Mouse (Mus musculus) liver, postnatal 0 days (tissue): ENCODE data around the gene Maco1. TPM values are rescaled to one million over a fixed set of nuclear protein-coding genes. Genes with fewer than 3 reads are reported as not detected.

Experiments
- ATAC-seq: fragments of 200-750 bp; cut with Nextera tagmentation; 2 replicates; pipeline ENCODE4 v1.8.0; 2017; ENCODE audit warnings: mild to moderate bottlenecking, moderate library complexity
- DNase-seq: peaks from one replicate; pipeline ENCODE4 v3.0.0-alpha.2; 2016
- H3K27ac ChIP-seq: fragments of 300-500 bp; sonication (generic); 2 replicates; pipeline ENCODE4 v1.5.1; 2014; ENCODE audit warnings: antibody characterized with exemption, moderate library complexity, mild to moderate bottlenecking, low read depth
- H3K27me3 ChIP-seq: fragments of 300-500 bp; sonication (generic); 2 replicates; pipeline ENCODE4 v1.6.1; 2014; ENCODE audit warnings: low read length, control low read depth, mixed read lengths; ENCODE audit not compliant: insufficient read depth
- H3K36me3 ChIP-seq: fragments of 300-500 bp; sonication (generic); replicated peaks from 2 replicates; pipeline ENCODE4 v1.6.1; 2014; ENCODE audit warnings: mild to moderate bottlenecking, control low read depth, low read length, moderate library complexity, mixed read lengths; ENCODE audit not compliant: insufficient read depth
- H3K4me1 ChIP-seq: fragments of 300-500 bp; sonication (generic); 2 replicates; pipeline ENCODE4 v1.6.1; 2014; ENCODE audit warnings: antibody characterized with exemption, mild to moderate bottlenecking, control low read depth; ENCODE audit not compliant: insufficient read depth
- H3K4me2 ChIP-seq: fragments of 300-500 bp; sonication (generic); 2 replicates; pipeline ENCODE4 v1.6.1; 2014; ENCODE audit warnings: low read depth, mild to moderate bottlenecking, low read length, moderate library complexity, mixed read lengths
- H3K4me3 ChIP-seq: fragments of 300-500 bp; sonication (generic); 2 replicates; pipeline ENCODE4 v1.5.1; 2014; ENCODE audit warnings: low read depth, low read length
- H3K9ac ChIP-seq: fragments of 300-500 bp; sonication (generic); replicated peaks from 2 replicates; pipeline ENCODE4 v1.6.1; 2014; ENCODE audit warnings: mild to moderate bottlenecking, moderate library complexity
- H3K9me3 ChIP-seq: fragments of 300-500 bp; sonication (generic); 2 replicates; pipeline ENCODE4 v1.6.1; 2016; ENCODE audit warnings: mild to moderate bottlenecking, control low read depth, low read length, mixed read lengths
- CTCF ChIP-seq: sonication (generic); IDR thresholded peaks from 2 replicates; pipeline ENCODE4 v1.5.1; 2016; ENCODE audit warnings: antibody characterized with exemption, low read depth
- EP300 ChIP-seq: IDR thresholded peaks from 2 replicates; pipeline ENCODE4 v1.6.1; 2016; ENCODE audit warnings: antibody characterized with exemption, low read depth, mild to moderate bottlenecking
- WGBS: fragments of 180-500 bp; shearing (Covaris S2); extraction: QIAGEN DNeasy Blood & Tissue Kit; methylation state at CpG from one replicate; pipeline ENCODE4 v1.1.7; 2014; ENCODE audit not compliant: insufficient replicate concordance; 5-methylcytosine and 5-hydroxymethylcytosine counted together
- polyA plus RNA-seq: library from polyadenylated mRNA; unstranded; fragments of >200 nt; fragmentation: Nextera tagmentation; extraction: Ambion mirVana; gene quantifications from 2 replicates; pipeline ENCODE4 v1.2.1, GENCODE M21; 2015

The Maco1 gene
- polyA plus RNA-seq, 1 experiment from 2014 or later, result 14.6 TPM

DNA sequence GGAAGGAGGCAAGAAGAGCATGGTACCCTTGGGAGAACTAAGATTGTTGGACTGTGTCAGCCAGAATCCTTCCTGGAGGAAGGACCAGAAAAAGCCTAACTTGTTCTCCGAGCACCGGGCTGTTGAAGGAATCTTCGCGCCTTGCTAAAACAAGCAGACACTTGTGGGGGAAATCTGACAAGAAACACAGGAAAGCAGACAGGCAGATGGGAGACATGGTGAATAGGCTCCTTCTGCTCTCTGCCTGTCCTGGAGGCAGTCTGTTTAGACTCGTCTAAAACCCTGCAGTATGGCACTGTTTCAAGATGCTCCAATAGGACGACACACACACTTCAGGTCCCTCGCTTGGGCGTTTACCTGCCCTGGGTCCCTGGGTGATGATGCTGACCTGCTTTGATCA, 53.0 kb downstream of the Maco1 start:
- no peak overlapping the region for H3K9ac ChIP-seq
- ATAC-seq, result no peak

DNA sequence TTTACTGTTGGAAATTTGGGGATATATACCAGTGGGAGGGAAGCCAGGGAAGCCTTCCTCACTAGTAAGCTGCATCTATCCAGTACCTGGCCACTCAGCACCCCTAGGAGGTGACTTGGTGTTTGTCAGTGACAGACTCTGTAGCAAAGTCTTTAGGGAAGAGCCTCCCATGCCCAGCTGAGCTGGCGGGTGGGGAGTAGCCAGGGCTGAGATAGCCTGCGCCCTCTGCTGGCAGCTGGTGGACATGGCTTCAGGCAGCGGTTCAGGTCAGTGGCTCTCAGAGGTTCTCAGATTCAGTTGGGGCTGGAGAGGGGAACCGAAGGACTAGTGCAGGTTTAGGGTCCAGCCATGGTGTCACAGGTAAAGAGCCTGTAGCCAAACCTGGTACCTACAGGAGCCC, 53.9 kb downstream of the Maco1 start:
- H3K4me3 ChIP-seq, result no peak overlapping the region
- no peaks in the 10 kb centered on the region for H3K9me3 ChIP-seq
- peak; percentile 81 for ATAC-seq
- 3% methylated on average over 4 of the region's 4 CpGs for WGBS
- no peak overlapping the region for H3K9ac ChIP-seq
- H3K4me2 ChIP-seq, result no peak overlapping the region
- H3K27ac ChIP-seq, result no peak overlapping the region
- H3K27me3 ChIP-seq, result no peaks in the 10 kb centered on the region
- H3K36me3 ChIP-seq, result peaks cover 28% of the 10 kb centered on the region
- peaks cover 13% of the 10 kb centered on the region for H3K4me1 ChIP-seq
- DNase-seq, result peak; percentile 90
- no peak for TF ChIP-seq EP300
- TF ChIP-seq CTCF, result peak; percentile 99

More for the DNA sequence above, 53.0 kb downstream of the Maco1 start:
- Histone ChIP-seq H3K27ac (no peak overlapping the region), H3K4me3 (no peak overlapping the region), H3K4me1 (peaks cover 16% of the 10 kb centered on the region), H3K27me3 (no peaks in the 10 kb centered on the region), H3K36me3 (peaks cover 36% of the 10 kb centered on the region), H3K9me3 (no peaks in the 10 kb centered on the region), H3K4me2 (no peak overlapping the region)
- DNase-seq, result no peak
- TF ChIP-seq CTCF (no peak), EP300 (no peak)
- 70% methylated on average over 8 of the region's 8 CpGs for WGBS

DNA sequence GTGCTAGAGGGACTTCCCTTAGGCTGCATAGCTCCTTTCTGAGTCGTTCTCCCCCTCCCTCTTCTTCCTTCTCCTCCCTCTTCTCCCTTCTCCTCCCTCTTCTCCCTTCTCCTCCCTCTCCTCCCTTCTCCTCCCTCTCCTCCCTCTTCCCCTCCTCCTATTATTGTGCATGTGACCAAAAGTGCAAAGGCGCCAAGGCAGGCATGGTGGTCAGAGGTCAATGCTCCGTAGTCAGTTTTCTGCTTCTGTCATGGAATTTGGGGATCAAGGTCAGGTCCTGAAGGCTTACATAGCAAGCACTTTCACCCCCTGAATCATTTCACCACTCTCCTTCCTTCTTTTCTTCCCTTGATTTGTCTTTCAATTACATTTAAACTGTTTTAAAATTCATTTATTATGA, 54.3 kb downstream of the Maco1 start:
- TF ChIP-seq EP300 (no peak), CTCF (no peak)
- peak; percentile 64 for ATAC-seq
- Histone ChIP-seq H3K4me1 (peaks cover 13% of the 10 kb centered on the region), H3K27ac (no peak overlapping the region), H3K4me2 (no peak overlapping the region), H3K9me3 (no peaks in the 10 kb centered on the region), H3K27me3 (no peaks in the 10 kb centered on the region), H3K36me3 (peaks cover 24% of the 10 kb centered on the region), H3K9ac (no peak overlapping the region), H3K4me3 (no peak overlapping the region)
- DNase-seq, result no peak
- 49% methylated on average over 3 of the region's 3 CpGs for WGBS

DNA sequence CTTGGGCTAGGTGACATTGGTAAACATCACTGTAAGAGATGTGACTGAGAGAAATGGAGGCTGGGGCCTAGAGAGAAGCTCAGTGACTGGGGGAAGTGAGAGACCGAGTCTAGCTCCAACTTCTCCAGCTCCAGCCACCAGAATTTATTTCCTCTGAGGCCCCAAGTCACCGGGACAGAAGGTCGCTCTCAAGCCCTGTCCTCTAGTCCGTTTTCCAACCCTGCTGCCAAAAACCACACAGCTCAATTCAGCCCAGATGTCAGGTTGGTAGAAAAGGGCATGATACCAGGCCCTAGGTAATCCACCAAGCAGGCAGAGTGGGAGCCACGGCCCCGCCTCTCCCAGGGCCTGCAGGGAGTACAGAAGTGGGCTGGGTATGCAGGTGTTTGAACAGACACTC, 55.5 kb downstream of the Maco1 start:
- WGBS, result 58% methylated on average over 6 of the region's 6 CpGs

DNA sequence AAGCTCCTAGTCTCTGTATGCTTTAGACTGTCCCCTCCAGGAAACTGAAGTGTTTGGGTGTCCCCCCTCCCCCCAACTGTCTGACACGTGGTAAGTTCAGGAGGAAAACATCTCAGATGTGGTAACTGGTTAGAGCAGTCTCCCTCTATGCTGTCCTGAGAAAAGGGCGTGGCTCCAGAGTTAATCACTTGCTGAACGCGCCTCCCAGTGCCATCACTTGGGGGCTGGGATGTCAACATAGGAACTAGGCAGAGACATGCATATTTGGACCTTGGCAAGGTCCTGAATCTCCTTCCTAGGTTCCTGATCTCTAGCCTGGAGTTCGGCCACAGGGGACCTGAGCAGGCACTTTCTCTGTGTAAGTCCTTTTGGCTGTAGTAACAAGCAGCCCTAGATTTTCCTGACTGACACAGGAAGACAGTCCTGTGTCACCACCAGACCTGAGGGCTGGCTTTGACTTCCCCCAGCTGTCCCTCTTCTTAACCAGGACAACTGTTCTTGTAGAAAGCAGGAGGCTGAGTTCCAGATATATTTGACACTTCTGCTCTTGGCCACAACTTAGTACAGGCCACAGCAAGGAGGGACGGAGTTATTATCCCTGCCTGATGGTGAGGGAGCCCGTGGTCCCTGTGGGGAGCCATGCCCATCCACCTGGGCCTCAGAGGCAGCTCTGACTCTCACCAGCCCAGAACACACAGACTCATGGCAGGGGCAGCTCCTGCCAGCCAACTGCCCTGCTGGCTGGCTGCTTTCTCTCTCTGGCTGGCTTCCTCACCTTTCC, 56.4 kb downstream of the Maco1 start:
- Histone ChIP-seq H3K4me3 (no peak overlapping the region), H3K9ac (no peak overlapping the region), H3K36me3 (peaks cover 7% of the 10 kb centered on the region; the same call in 1 of the 2 replicates), H3K27me3 (no peaks in the 10 kb centered on the region), H3K4me2 (no peak overlapping the region), H3K4me1 (peaks cover 13% of the 10 kb centered on the region), H3K9me3 (no peaks in the 10 kb centered on the region), H3K27ac (no peak overlapping the region)
- TF ChIP-seq EP300, result no peak
- no peak for TF ChIP-seq CTCF
- DNase-seq (no peak), ATAC-seq (no peak)
- 38% methylated on average over 7 of the region's 7 CpGs for WGBS

More for the DNA sequence above, 55.5 kb downstream of the Maco1 start:
- no peak overlapping the region for H3K4me3 ChIP-seq
- H3K4me2 ChIP-seq, result no peak overlapping the region
- H3K9ac ChIP-seq, result no peak overlapping the region
- no peaks in the 10 kb centered on the region for H3K9me3 ChIP-seq
- no peak for TF ChIP-seq EP300
- TF ChIP-seq CTCF, result no peak
- no peak overlapping the region for H3K27ac ChIP-seq
- peaks cover 12% of the 10 kb centered on the region for H3K36me3 ChIP-seq
- ATAC-seq (no peak), DNase-seq (no peak)
- no peaks in the 10 kb centered on the region for H3K27me3 ChIP-seq
- peaks cover 13% of the 10 kb centered on the region for H3K4me1 ChIP-seq

DNA sequence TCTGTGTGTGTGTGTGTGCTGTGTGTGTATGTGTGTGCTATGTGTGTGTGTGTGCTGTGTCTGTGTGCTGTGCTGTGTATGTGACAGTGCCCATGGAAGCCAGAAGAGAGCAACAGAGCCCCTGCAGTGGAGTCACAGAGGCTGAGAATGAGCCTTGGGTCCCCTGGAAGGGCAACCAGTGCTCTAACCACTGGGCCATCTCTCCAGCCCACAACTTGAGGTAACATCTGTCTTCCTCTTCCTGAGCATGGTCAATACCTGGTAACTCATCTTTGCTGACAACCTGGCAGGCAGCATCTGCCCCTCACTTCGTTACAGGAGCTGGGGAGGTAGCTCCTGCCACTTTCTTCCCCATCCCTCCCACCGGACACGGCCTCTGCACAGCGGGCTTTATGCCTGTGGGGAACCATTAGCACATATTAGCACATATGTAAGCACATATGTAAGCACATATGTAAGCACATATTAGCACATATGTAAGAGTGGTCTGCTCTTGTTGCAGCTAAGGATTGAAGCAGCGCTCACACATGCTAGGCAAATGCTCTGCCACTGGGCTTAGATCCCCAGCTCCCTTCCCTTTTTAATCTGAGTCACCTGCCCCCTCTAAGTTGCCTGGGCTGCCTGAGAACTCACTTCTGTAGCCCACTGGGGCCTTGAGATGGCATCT, 57.2 kb downstream of the Maco1 start:
- Histone ChIP-seq H3K9ac (no peak overlapping the region), H3K4me3 (no peak overlapping the region), H3K27me3 (no peaks in the 10 kb centered on the region), H3K4me2 (no peak overlapping the region), H3K27ac (no peak overlapping the region), H3K9me3 (no peaks in the 10 kb centered on the region), H3K4me1 (peaks cover 13% of the 10 kb centered on the region), H3K36me3 (0 out of 2 replicates have a peak, but pooled peaks cover 2% of the 10 kb centered on the region)
- WGBS, result 73% methylated on average over 5 of the region's 5 CpGs
- no peak for DNase-seq
- TF ChIP-seq CTCF, result no peak
- no peak for TF ChIP-seq EP300
- ATAC-seq, result no peak
